Mouse (Mus musculus) thymus, adult 18-20 months (tissue): ENCODE data around the gene Plcb2.

Experiments
- DNase-seq, 2 experiments: peaks; one replicate each; pipeline ENCODE4 v3.0.0; 2022; ENCODE audit warnings: mixed read lengths in 2 of 2

Plcb2 gene

DNA sequence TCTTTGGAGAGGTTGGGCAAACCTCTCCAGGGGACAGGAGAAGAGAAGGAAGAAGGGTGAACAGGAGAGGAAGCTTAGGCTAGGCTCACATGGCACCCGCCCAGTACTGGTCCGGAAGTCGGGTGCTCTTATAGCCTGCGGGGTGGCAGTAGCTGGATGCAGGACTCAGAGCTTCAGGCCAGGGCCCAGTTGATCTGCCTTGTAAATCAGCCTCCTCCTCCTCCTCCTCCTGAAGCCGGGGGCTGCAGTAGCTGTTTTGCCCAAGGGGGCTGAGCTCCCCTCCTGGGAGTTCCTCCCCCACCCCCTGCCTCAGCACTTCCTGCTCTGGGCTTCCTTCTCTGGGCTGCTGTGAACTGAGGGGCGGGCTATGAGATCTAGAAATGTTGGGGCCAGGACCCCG is at the start of gene Plcb2:
Gene Plcb2, minus strand, starts transcription at position 102 of the 400 bp plus-strand sequence.
- peak; percentile 64 to 70 for DNase-seq

DNA sequence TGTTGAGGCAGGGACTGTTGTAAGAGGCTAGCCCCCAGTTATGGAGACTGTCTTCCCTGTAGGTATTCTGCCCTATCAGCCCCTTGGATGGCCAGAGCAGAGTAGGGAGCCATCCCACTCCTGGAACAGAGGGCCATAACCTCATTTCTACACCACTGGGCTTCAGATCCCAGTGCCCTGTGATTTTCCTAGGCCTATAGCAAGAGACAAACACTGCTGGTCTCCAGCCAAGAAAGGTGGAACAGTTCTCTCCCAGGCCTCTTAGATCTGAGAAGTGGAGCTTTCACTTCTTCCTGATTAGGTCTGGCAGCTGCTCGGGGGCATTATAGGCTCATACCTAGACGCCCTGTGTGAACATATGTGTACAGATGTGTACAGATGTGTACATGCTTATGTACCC is 48.1 kb upstream of the Plcb2 start:
- DNase-seq: no peak

DNA sequence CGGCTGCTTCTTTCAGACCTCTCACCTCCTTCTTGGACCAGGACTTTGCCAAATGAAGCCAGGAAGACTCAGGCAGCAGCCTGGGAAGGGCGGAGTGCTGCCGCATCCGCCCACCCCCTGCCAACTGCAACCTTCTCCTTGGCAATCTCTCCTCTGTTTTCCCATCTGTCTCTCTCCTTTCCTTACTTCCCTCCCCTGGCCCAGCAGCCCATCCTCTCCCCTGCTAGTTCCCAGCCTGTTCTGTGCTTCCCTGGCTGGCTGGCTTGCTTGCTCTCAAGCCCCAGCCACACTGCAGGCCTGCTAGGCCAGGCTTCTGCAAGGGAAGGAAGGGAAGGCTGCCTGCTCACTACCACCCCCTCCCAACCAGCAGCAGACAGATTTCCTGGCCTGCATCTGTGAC is 47.6 kb upstream of the Plcb2 start:
- no peak for DNase-seq

DNA sequence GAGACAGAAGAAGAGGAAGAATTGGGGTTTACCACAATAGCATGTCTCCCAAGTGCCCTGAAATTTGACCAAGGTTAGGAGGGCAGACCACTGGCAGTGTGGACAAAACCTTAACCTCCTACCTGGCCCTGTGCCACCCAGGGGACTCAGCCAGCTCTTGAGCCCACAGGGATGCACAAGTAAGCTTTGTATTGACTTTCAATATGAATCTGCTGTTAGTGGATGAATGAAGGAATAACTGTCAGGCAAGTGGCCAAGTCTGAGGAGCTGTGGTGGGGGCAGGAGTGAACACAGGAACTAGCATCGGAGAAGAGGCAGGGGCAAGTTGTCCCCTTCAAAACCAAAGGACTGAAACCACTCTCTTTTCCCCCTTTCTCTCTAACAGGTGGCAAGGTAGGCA is 47.2 kb upstream of the Plcb2 start:
- no peak for DNase-seq

DNA sequence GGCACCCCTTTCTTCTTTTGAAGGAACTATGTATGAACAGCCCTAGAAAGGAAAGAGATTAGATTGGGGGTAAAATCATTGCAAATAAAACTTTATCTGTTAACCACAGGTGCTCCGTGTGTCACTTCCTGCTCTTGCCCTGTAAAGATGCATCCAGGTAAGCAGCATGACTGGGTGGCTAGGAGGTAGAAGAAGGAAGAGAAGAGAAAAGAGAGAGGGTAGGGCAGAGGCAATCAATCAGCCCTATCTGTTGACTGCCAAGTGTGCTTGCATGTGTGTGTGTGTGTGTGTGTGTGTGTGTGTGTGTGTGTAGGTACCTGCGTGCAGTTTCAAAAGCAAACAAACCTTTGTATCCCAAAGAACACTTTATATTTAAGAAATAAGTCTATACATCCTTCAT is 46.3 kb upstream of the Plcb2 start:
- no peak for DNase-seq

DNA sequence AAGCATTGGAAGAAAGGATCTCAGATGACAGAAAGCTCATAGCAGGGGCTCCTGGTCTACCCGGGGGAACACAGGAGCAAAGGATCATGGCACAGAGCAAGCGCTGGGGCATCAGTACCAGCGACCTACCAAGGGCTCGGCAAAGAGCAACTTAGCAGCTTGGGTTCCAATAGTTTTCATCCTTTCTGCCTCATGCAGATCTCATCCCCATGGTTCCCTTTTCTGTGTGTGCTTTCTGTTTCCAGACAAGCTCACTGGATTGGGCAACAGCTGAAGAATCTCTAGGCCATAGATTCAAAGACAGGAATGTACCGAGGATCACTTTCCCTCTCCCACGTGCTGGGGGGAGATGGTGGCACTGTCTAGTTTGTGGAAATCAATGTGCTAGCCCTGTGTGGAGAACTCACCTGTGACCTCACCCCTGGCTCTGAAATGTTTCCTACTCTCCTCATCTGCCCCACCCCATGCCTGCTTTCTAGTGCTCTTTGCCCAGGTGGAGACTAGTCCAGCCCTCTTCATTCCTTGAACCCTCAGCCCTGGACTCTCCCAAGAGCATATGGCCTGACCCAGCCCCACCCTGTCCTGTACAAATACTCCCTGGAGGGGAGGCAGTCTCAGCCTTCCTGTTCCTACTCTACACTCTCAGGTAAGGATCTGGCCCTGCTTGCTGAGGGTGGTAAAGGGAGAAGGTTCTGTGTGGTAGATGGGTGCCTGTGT is 44.1 kb upstream of the Plcb2 start, which contains the start of gene Phgr1:
Gene Phgr1, plus strand, starts transcription at position 612 of the 717 bp plus-strand sequence.
- no peak for DNase-seq

DNA sequence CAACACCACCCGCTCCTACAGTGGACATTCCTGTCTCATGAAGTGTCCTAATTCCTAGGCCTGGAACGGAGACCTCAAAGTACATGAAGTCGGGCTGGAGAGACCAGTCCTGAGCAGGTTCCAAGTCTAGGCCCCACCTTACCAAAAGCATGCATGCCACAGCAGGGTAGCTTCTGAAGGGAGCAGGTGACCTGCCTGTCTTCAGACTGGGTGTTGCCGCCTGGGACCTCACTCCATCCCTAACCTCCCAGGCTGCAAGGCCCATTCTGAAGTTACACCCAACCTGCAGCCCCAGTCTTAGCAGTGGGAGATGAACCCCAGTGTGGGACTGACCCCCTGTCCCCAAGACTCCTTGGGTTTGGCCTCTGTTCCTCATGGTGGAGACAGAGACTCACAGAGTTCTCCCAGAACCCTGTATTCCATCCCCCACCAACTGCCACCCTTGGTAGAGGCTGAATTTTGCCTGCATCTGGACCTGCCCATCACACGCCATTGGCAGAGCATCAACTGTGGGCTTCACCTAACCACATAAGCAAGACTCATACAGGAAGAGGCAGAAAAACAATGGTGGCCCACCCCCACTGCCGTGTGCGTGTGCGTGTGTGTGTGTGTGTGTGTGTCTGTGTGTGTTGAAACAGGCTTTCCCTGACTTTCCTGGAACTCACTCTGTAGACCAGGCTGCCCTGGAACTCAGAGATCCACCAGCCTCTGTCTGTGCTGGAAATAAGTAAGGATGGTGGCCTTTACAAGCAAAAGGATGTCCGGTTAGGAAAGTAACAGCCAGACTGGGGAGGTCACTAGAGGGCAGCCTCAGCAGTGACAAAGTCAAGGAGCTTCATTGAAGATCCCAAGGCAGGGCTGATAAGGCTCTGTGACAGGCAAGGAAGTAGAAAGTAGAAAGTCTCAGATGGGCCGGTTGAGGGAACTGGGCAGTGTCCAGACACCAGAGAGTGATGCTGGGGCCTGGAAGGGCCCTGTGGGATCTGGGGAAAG is 38.1 kb upstream of the Plcb2 start:
- no peak for DNase-seq

DNA sequence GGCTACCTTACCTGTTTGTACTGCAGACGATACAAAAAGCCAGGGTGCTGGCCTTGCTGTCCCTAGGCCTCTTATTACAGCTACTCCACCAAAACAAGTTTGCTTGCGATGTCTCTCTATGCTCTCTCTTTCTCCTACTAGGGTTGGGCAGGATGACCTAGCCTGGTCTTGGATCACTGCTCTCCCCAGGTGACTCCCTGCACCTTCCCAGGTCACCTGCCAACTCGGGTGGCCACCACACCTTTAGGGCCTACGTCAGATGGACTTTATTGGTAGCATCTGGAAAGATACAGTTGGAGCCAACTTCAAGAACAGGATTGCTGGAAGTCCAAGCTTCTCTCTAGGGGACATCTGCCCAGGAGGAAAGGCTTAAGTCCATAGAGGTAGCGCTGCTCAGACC is 36.6 kb upstream of the Plcb2 start:
- DNase-seq: no peak

DNA sequence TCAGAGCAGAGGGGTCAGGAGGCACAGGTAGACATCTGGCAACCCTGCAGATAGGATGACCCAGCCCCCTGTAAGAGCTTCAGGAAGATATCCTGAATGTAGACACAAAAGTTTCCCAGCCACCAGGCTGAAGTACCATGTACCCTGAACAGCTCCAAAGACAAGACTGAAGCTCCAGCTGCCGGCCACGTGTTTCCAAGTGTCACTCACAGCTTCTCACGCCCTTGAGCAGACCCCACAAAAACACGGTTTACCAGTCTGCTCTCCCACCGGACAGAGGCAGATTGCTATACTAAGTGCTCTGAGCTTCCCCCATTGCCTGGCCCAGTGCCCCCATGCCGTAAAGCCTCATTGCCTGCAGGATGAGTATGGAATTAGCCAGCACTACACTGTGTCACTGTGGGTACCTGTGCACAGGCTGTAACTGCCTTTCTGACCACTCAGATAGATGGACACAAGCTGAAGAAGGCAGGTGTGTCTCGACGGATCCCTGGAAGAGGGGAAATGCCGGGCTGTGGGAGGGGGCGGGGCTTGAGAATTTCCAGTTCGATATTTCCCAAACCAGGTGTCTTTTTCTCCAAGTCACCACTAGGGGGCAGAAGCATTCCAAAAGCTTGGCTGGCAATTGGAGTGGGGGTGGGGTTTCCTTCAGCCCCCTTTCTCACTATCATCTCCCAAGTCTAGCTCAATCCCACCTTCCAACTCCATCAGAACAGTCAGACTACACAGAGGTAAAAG is 36.0 kb upstream of the Plcb2 start:
- no peak for DNase-seq

DNA sequence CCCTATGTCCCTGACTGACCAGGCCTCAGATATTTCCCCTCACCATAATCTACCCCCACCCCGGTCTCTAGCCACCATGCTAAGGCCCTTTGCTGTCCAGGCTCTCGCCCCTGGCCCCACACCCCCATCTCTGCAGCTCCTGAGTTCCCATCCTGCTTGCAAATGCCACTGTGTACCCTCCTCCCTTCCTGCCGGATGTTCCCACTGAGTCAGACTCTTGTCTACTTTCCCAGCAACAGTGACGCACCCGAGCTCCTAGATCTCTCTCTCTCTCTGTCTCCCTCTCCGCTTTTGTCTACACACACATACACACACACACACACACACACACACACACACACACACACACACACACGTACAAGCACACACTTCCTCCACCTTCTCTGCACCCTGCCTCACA is 35.2 kb upstream of the Plcb2 start:
- no peak for DNase-seq

DNA sequence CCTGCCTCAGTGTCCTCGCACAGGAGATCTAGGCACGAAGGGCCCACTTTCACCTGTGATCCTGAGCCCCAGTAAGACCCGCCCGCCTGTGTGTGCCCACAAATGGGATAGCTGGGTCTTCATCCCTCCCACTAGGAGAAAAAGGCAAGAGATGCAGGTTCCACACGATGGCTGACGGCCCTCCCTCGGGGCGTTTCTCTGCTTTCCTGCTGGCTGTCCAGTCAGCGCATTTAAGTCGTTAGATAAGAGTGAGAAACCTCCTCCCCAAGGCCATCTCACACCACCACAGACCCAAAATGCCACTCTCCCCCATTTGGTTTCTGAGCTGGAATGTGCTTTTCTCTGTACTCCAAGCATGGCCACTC is 34.5 kb upstream of the Plcb2 start:
- no peak for DNase-seq

DNA sequence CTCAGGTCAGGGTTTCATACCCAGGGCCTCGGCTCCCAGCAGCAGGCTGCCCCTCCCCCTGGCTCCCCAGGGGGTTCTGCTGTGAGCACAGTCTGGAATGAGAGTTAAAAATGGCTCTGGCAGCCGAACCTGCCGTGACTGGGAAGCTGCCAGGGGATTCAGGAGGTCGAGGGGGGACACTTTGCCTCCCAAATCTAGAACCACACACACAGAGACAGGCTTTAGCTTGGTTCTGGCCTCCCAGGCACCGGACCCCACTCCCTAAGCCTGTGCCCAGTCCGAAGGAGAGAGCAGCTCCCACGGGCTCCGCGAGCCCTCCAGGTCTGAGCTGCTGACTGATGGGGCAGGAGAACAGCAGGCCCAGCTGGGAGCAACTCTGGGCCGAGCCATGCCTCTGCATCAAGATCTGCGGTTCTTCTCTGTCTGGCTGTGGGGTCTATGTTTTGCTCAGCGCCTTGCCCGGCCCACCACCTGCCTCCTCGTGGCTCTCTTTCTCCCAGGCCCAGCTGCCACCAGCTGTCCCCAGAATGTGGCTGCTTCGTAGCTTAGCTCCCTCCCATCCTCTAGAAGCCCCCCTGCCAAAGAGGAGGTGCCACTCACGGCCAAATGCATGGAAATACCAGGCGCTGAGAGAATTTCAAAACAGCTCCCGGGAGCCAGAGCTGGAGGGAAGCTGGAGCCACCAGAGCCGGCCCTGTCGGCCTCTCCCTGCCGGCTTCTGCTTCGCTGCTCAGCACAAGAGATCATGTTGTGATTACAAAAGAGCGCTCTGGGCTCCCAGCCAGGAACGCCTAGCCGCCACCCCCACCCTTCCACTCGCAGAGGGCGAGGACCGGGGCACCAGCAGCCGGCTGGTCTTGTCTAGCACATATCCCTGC is 33.9 kb upstream of the Plcb2 start, which contains the start of gene Ccdc9b:
Gene Ccdc9b, minus strand, starts transcription at position 756 of the 878 bp plus-strand sequence.
- peak; percentile 53 to 60 for DNase-seq

DNA sequence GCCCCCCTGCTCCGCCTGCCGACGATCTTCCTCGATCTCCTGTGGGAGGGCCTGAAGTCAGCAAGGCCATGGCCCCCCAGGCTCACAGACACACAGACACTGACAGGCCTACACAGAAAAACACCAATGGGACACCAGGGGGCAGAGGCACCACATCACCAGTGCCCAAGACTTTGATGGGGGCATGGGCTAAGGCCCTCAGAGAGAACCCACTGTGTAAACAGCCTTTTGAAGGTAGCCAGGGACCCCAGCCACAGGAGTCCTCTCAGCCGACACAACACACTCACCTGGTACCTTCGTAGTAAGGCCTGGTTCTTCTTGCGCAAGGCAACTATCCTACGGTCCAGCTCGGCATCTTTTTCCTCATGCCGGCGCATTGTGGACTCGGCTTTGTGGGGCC is 33.1 kb upstream of the Plcb2 start:
- no peak for DNase-seq

DNA sequence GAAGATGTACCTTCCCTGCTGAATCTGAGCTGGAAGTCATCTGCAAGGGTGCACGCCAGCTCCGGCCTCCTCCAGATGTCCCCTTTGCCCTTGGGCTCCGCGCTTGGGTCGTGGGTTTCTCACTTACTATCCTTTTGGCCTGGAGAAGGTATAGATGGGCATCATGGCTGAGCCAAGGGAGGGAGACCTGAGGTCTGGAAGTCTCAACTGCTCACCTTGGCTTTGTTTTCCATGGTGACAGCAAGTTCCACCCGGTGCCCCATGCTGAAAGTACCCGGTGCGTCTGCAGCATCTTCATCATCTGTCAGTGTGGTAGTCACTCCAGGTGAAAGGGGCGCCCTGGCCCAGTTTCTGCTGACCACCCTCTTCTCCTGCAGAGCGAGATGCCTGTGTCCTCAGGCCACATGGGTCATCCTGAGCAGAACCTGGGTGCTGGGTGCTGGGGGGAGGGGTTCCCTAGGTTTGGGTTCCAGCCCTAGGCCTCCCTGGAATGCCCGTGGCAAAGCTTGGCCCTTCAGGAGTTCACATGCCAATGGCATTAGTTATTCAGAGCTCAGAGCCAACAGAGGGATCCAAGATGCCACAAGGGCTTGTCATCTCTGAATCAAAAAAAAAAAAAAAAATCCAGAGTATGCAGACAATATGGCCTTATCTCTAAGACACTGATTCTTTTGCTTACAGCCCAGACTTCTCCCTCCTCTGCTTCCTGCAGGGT is 32.2 kb upstream of the Plcb2 start:
- DNase-seq: no peak

DNA sequence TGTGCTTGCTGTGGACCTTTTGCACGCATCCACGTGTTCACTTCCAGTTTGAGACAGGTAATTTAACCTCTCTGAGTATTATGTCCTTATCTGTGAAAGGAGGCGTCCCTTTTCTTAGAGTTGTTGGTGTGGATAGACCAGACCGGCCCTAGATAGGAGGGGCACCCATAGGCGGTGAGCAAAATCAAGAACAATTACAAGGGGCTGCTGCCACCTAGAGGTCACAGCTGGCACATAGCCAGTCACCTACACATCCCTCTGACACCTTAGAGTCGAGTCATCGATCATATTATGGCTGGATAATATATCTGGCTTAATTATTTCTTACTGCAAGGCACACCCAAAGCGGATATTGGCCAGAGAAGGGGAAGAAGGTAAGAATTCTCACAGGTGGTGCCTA is 31.6 kb upstream of the Plcb2 start:
- DNase-seq: peak in 1 of 2 experiments; percentile 65

DNA sequence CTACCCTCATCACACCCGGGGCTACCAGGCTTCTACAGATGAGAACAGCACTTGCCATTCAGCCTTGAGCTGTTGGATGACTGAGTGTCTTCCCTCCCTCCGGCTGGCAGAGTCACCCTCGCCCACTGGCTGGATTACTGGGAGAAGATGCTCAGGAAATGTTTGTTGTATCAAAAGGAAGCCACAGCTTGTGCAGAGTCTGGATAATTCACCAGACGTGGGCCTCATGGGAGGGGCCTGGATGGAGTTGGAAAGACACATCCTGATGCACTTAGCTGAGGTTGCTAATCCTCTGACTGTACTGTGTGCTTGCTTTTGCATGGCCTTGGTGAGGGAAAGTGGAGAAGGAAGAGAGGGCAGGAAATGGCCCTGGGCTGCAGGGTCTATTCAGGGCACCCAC is 27.9 kb upstream of the Plcb2 start:
- no peak for DNase-seq

DNA sequence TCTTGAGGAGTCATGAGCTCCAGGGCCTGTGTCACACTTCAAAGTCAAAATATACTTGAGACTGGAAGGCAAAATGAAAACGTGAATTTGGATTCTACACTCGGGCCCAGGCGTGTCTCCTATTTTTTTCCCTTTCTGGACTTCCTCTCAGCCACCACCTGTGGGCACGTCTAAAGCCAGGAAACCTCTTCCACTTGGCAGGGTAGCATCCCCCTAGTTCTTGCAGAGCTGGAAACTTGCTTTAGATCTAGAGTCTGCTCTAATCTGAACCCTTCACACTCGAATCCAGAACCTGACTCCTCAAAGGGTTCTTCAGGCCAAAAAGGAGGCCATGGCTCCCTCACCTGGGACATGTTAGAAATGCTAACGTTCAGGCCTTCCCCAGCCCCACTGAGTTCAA is 27.2 kb upstream of the Plcb2 start:
- DNase-seq: no peak

DNA sequence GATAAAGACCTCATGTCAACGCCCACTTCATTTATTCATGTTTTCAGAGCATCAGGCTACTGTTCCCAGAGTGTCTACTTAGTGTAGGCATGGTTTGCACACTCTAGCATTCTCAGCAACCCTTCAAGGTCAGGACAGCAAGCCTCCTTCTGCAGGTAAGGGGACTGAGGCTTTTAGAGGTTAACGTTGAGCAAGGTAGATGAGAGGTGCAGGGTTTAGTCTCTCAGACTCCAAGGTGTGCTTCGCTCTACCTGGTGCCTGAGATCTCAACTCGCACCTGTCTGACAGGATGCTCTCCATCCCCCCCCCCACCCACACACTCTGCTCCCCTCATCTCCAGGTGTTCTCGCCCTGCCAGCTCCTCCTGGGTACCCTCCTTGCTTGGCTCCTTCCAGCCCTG is 25.9 kb upstream of the Plcb2 start:
- no peak for DNase-seq

DNA sequence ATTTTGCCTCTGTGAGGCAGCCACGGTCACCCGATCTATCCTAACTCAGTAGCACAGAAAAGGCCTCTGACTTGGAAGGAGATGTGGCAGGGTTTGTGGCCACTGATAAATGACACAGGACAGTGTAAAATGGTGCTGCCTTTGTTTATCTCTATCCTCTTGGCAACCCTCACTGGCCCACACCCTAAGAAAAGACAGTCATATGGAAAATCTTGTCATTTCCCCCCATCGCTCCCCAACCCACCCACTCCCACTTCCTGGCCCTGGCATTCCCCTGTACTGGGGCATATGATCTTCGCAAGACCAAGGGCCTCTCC is 24.5 kb upstream of the Plcb2 start:
- no peak for DNase-seq

DNA sequence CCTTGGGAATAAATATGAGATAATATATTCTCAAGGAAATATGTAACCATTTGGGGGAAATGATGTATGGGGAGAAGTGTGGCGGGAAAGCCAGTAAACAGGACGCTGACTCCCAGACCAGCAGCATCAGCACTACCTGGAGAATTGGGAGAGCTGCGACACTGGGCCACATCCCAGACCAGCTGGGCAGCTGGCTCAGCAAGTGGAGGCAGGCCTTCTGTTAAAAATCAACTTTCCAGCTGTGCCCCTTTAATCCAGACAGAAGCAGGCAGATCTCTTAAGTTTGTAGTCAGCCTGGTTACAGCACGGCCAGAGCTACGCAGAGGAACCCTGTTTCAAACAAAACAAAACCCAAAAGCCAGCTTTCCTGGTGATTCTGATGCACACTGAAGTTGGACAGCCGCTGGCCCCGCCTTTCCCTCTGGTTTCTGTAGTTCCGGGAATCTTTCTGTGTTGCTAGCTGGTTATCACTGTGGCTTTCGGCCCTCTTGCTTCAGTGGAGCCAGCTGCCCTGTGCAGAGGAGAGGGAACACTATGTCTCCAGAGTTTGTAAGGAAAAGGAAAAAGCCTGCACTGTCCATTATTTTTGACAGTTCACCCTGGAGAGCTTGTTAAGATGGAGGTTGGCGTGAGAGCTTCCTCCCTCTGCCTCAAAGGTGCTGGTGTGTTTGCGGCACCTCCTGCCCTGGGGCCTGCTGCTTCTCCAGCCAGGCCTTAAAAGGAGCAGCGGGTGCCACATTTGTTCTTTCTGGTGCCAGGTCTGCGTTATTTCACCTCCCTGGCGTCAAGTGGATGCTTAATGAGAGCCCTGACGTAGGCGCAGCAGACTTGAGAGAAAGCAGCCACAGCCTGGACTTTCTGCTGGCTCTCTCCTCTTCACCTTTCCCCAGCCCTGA is 23.9 kb upstream of the Plcb2 start:
- DNase-seq: no peak

DNA sequence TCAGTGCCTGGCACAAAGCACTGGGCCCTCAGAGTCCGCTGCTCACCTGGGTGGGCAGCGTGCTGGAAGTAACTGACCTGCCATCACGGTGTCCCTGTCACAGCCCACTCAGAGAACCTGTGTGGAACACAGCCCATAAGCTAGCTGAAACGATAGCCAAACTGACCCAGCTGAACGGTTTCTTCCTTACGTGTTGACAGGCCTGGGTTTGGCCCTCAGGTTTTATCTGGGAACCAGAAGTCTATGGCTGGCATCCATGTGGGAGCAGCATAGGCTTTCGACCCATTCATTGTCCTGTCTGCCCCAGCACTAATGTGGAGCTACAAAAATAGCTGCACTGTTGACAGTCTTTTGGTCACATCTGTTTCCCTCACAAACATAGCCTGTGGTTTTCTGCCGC is 22.2 kb upstream of the Plcb2 start:
- DNase-seq: no peak
